Mouse (Mus musculus) liver, postnatal 0 days (tissue): Measurements from ENCODE around the gene Tpbgl. TPM values are rescaled to one million over a fixed set of nuclear protein-coding genes. Genes with fewer than 3 reads are reported as not detected.

ENCODE experiments used
- ATAC-seq: fragments of 200-750 bp; cut with Nextera tagmentation; 2 replicates; pipeline ENCODE4 v1.8.0; 2017; ENCODE audit warnings: mild to moderate bottlenecking, moderate library complexity
- DNase-seq: peaks from one replicate; pipeline ENCODE4 v3.0.0-alpha.2; 2016
- H3K27ac ChIP-seq: fragments of 300-500 bp; sonication (generic); 2 replicates; pipeline ENCODE4 v1.5.1; 2014; ENCODE audit warnings: antibody characterized with exemption, moderate library complexity, mild to moderate bottlenecking, low read depth
- H3K27me3 ChIP-seq: fragments of 300-500 bp; sonication (generic); 2 replicates; pipeline ENCODE4 v1.6.1; 2014; ENCODE audit warnings: low read length, control low read depth, mixed read lengths; ENCODE audit not compliant: insufficient read depth
- H3K36me3 ChIP-seq: fragments of 300-500 bp; sonication (generic); replicated peaks from 2 replicates; pipeline ENCODE4 v1.6.1; 2014; ENCODE audit warnings: mild to moderate bottlenecking, control low read depth, low read length, moderate library complexity, mixed read lengths; ENCODE audit not compliant: insufficient read depth
- H3K4me1 ChIP-seq: fragments of 300-500 bp; sonication (generic); 2 replicates; pipeline ENCODE4 v1.6.1; 2014; ENCODE audit warnings: antibody characterized with exemption, mild to moderate bottlenecking, control low read depth; ENCODE audit not compliant: insufficient read depth
- H3K4me2 ChIP-seq: fragments of 300-500 bp; sonication (generic); 2 replicates; pipeline ENCODE4 v1.6.1; 2014; ENCODE audit warnings: low read depth, mild to moderate bottlenecking, low read length, moderate library complexity, mixed read lengths
- H3K4me3 ChIP-seq: fragments of 300-500 bp; sonication (generic); 2 replicates; pipeline ENCODE4 v1.5.1; 2014; ENCODE audit warnings: low read depth, low read length
- H3K9ac ChIP-seq: fragments of 300-500 bp; sonication (generic); replicated peaks from 2 replicates; pipeline ENCODE4 v1.6.1; 2014; ENCODE audit warnings: mild to moderate bottlenecking, moderate library complexity
- H3K9me3 ChIP-seq: fragments of 300-500 bp; sonication (generic); 2 replicates; pipeline ENCODE4 v1.6.1; 2016; ENCODE audit warnings: mild to moderate bottlenecking, control low read depth, low read length, mixed read lengths
- CTCF ChIP-seq: sonication (generic); IDR thresholded peaks from 2 replicates; pipeline ENCODE4 v1.5.1; 2016; ENCODE audit warnings: antibody characterized with exemption, low read depth
- EP300 ChIP-seq: IDR thresholded peaks from 2 replicates; pipeline ENCODE4 v1.6.1; 2016; ENCODE audit warnings: antibody characterized with exemption, low read depth, mild to moderate bottlenecking
- WGBS: fragments of 180-500 bp; shearing (Covaris S2); extraction: QIAGEN DNeasy Blood & Tissue Kit; methylation state at CpG from one replicate; pipeline ENCODE4 v1.1.7; 2014; ENCODE audit not compliant: insufficient replicate concordance; 5-methylcytosine and 5-hydroxymethylcytosine counted together
- polyA plus RNA-seq: library from polyadenylated mRNA; unstranded; fragments of >200 nt; fragmentation: Nextera tagmentation; extraction: Ambion mirVana; gene quantifications from 2 replicates; pipeline ENCODE4 v1.2.1, GENCODE M21; 2015

Gene Tpbgl
- polyA plus RNA-seq, 1 experiment from 2014 or later, result 0.55 TPM

DNA sequence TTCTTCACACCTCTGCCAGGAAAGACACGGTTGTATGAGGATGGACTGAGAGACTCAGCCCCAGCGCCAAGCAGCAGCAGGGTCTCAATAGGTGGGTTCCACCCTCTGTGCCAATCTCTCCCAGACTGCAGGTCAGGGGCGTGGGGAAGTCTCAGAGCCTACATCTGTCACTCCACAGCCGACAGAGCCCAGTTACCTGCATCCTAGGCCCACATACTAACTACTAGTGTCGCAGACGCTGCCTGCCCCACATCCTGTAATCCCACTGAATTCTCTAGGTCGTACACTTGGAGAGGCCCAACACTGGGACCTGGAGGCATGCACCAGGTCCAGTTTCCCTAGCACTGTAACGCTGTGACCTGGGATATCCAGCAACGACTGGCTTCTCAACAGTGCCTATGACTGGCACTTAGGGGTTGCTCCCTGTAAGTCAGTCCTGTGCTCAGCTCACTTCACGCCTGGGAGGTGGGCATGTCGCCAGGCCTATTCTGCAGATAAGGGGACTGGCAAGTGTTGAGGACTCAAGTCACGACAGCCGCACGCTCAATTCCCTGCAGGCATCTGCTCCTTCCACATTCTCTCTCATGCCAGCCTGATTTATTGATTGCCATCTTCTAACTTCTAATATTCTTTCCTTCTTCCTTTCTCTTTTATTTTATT lies 34.8 kb upstream of the Tpbgl start:
- no peaks in the 10 kb centered on the region for H3K4me1 ChIP-seq
- no peak for DNase-seq
- no peaks in the 10 kb centered on the region for H3K9me3 ChIP-seq
- H3K27ac ChIP-seq, result no peak overlapping the region
- no peak overlapping the region for H3K4me2 ChIP-seq
- WGBS, result 69% methylated on average over 14 of the region's 14 CpGs
- no peak overlapping the region for H3K9ac ChIP-seq
- ATAC-seq, result no peak
- H3K36me3 ChIP-seq, result no peaks in the 10 kb centered on the region
- no peak overlapping the region for H3K4me3 ChIP-seq
- TF ChIP-seq EP300 (no peak), CTCF (no peak)
- H3K27me3 ChIP-seq, result 0 out of 2 replicates have a peak, but pooled peaks cover 6% of the 10 kb centered on the region

GRCm38 (mm10) chr7:99661071-99661470 lies 34.2 kb upstream of the Tpbgl start:
- H3K9me3 ChIP-seq, result no peaks in the 10 kb centered on the region
- no peak overlapping the region for H3K27ac ChIP-seq
- 0 out of 2 replicates have a peak, but pooled peaks cover 6% of the 10 kb centered on the region for H3K27me3 ChIP-seq
- H3K9ac ChIP-seq, result no peak overlapping the region
- TF ChIP-seq EP300, result no peak
- TF ChIP-seq CTCF, result no peak
- DNase-seq, result no peak
- no peak overlapping the region for H3K4me2 ChIP-seq
- ATAC-seq, result no peak
- no peaks in the 10 kb centered on the region for H3K4me1 ChIP-seq
- H3K36me3 ChIP-seq, result no peaks in the 10 kb centered on the region
- H3K4me3 ChIP-seq, result no peak overlapping the region
- 90% methylated on average over 9 of the region's 9 CpGs for WGBS

- WGBS, result 43% methylated on average over 12 of the region's 12 CpGs
- Histone ChIP-seq H3K4me2 (no peak overlapping the region), H3K27me3 (0 out of 2 replicates have a peak, but pooled peaks cover 6% of the 10 kb centered on the region), H3K36me3 (no peaks in the 10 kb centered on the region), H3K9ac (no peak overlapping the region), H3K4me1 (no peaks in the 10 kb centered on the region), H3K27ac (no peak overlapping the region), H3K9me3 (no peaks in the 10 kb centered on the region), H3K4me3 (no peak overlapping the region)
- TF ChIP-seq EP300 (no peak), CTCF (peak; percentile 87)
- DNase-seq, result peak; percentile 84
- no peak for ATAC-seq
These were observed 32.6 kb upstream of the Tpbgl start for GRCm38 (mm10) chr7:99659379-99660029.

DNA sequence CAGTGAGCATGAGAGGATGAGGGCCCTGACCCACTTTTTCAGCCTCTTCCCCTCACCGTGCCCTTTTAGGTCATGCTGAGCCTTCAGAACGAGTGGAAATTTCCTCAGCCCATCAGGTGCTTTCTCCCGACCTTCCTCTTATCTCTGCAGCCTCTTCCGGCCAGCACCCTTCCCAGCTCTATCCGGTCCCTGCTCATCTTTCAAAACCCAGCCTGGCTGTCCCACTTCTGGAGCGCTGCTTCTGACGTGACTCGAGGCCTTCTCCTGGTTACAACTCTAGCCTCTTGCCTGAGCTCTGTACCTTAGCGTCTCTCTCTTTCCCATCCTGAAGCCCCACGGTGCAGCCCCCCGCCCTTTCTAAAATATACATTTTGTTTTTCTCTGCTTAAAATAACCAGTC lies 27.3 kb upstream of the Tpbgl start:
- WGBS, result 60% methylated on average over 11 of the region's 11 CpGs
- H3K9me3 ChIP-seq, result no peaks in the 10 kb centered on the region; the same call in 1 of the 2 replicates
- no peak overlapping the region for H3K4me2 ChIP-seq
- no peak overlapping the region for H3K9ac ChIP-seq
- no peaks in the 10 kb centered on the region for H3K4me1 ChIP-seq
- DNase-seq, result no peak
- no peaks in the 10 kb centered on the region for H3K36me3 ChIP-seq
- TF ChIP-seq CTCF (no peak), EP300 (no peak)
- no peak for ATAC-seq
- no peak overlapping the region for H3K4me3 ChIP-seq
- H3K27ac ChIP-seq, result no peak overlapping the region
- 0 out of 2 replicates have a peak, but pooled peaks cover 6% of the 10 kb centered on the region for H3K27me3 ChIP-seq

DNA sequence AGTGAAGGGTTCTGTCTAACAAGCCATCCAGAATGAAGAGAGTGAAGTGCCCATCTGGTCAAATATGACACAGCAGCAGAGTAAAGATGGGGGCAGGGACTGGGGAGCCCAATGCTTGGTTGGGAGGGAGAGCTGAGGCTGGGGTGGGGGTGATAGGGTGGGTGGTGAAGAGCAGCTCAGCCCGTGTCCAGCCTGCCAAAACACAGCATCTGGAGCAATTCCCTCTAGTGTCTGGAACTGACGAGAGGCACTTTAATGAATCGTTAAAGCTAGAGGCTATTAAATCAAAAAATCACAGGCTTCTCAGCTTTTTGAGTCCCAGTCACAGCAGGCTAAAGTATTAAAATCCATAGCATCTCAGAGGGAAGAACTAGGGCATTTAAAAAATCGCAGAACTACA lies 22.7 kb upstream of the Tpbgl start:
- no peak overlapping the region for H3K4me2 ChIP-seq
- H3K9me3 ChIP-seq, result no peaks in the 10 kb centered on the region; the same call in 1 of the 2 replicates
- no peak for TF ChIP-seq EP300
- TF ChIP-seq CTCF, result no peak
- ATAC-seq (no peak), DNase-seq (no peak)
- H3K4me1 ChIP-seq, result no peaks in the 10 kb centered on the region
- no peak overlapping the region for H3K27ac ChIP-seq
- H3K36me3 ChIP-seq, result no peaks in the 10 kb centered on the region
- H3K9ac ChIP-seq, result no peak overlapping the region
- 63% methylated on average over 4 of the region's 4 CpGs for WGBS
- no peaks in the 10 kb centered on the region for H3K27me3 ChIP-seq
- no peak overlapping the region for H3K4me3 ChIP-seq

GRCm38 (mm10) chr7:99648623-99649022 lies 21.7 kb upstream of the Tpbgl start:
- TF ChIP-seq CTCF, result no peak
- no peak for TF ChIP-seq EP300
- Histone ChIP-seq H3K27ac (no peak overlapping the region), H3K4me3 (no peak overlapping the region), H3K27me3 (no peaks in the 10 kb centered on the region), H3K9me3 (no peaks in the 10 kb centered on the region; the same call in 1 of the 2 replicates), H3K4me1 (no peaks in the 10 kb centered on the region), H3K4me2 (no peak overlapping the region), H3K36me3 (no peaks in the 10 kb centered on the region), H3K9ac (no peak overlapping the region)
- peak; percentile 60 for DNase-seq
- WGBS, result 5% methylated on average over 6 of the region's 6 CpGs
- ATAC-seq, result no peak
